ENCODE assay signal across 14 mouse cellular contexts in the genomic region with DNA sequence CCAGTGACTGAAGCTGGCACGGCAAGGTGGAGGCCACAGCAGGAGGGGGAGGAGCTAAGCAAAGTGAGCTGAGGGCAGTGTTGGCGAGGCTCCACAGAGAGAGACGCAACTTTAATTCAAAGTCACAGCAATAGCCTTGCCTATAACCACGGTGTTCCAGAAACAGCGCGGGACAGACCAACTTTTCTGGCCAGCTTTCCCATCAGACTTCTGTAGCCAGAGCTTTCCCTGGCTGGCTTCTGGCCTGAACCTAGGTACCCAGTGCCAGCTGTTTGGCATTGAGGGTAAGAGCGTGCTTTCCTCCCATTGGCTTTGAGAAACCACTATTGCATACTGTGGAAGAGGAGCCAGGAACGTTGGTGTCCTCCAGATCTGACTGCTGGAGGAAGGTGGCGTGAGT.
A peak's percentile ranks its signal among the peaks of the same experiment; 100 is the strongest.
DNase-seq lines count a peak whose midpoint lies in the region; TF ChIP-seq lines count a peak whose summit lies in the region.
"Had no signal": no experiment of that assay in that cellular context is flagged by ENCODE, and none has a peak within 500 bp of the region (broad histone marks: within the 10 kb centered on the region; RNA-seq: fewer than 3 reads in every experiment).

No protein-coding gene starts in this region.

- no peak for TF ChIP-seq POLR2A in kidney, adult 2 months (IDR thresholded peaks at IDR 0.05; ENCODE audit: low read depth, low read length)

- H3K36me3 ChIP-seq in kidney, adult 2 months (ENCODE audit: control insufficient read depth, insufficient read depth, low read length) = no peaks in the 10 kb centered on the region
- H3K36me3 ChIP-seq: hindbrain, embryonic 10.5 days; liver, embryonic 13.5 days; midbrain, embryonic 12.5 days had no signal

- DNase-seq in adrenal gland, adult (ENCODE audit: inconsistent age in 2 of 2, low spot score in 1 of 2) = peak; percentile 85 to 93
- no peak for DNase-seq in adrenal gland, postnatal 4 days (ENCODE audit: low spot score in 2 of 2)
- peak; percentile 21 for DNase-seq in kidney, adult 2 months
- no peak for DNase-seq in kidney, postnatal 4 days
- DNase-seq in adrenal gland, postnatal 36 days = peak; percentile 81 to 85
- peak; percentile 25 to 26 for DNase-seq in heart, postnatal 36 days
- no peak for DNase-seq in right cerebral cortex, postnatal 4 days
- no peak for DNase-seq in spleen, postnatal 4 days (ENCODE audit: low spot score in 2 of 2)
- DNase-seq: cerebellum, adult 18-20 months; liver, embryonic 13.5 days; lung, postnatal 14 days; thymus, adult 18-20 months had no signal

- no peak overlapping the region for H3K27ac ChIP-seq in kidney, adult 2 months (ENCODE audit: insufficient read depth, low read depth, low read length)
- H3K27ac ChIP-seq: hindbrain, embryonic 10.5 days; liver, embryonic 13.5 days; midbrain, embryonic 12.5 days had no signal

- WGBS in kidney, adult 2 months = 63% methylated on average over 9 of the region's 9 CpGs

- TF ChIP-seq CTCF in kidney, adult 2 months (conservative IDR thresholded peaks at IDR 0.05; ENCODE audit: insufficient read depth, insufficient read length, low read depth, low read length) = no peak

- no peaks in the 10 kb centered on the region; the same call in 1 of the 2 replicates for H3K4me1 ChIP-seq in kidney, adult 2 months (ENCODE audit: control insufficient read depth, insufficient read depth, low read length)
- H3K4me1 ChIP-seq: liver, embryonic 13.5 days had no signal

- H3K27me3 ChIP-seq in kidney, adult 2 months (replicated peaks; ENCODE audit: control insufficient read depth, insufficient read depth, low read length) = no peaks in the 10 kb centered on the region

- intact Hi-C loops in heart, postnatal 36 days (cut with DNase I) = loop anchor here (5.0 to 10.0 kb wide), 3 partner anchors 243 to 455 kb away; no protein-coding TSS in a partner anchor

- no peak overlapping the region for H3K4me3 ChIP-seq in kidney, adult 2 months (ENCODE audit: insufficient read depth, low read depth, low read length)
- H3K4me3 ChIP-seq: hindbrain, embryonic 10.5 days; liver, embryonic 13.5 days; midbrain, embryonic 12.5 days had no signal

Comparison
In these comparisons a context has a peak if more than half of its experiments do, and no peak if none do; other contexts are left out.
1. DNase-seq: peak in adrenal gland, adult (2 of 2), kidney, adult 2 months (single experiment), adrenal gland, postnatal 36 days (2 of 2) and heart, postnatal 36 days (2 of 2); none in adrenal gland, postnatal 4 days (0 of 2), kidney, postnatal 4 days (0 of 2), right cerebral cortex, postnatal 4 days (single experiment) and spleen, postnatal 4 days (0 of 2).